Mouse (Mus musculus) CD4-positive naive resting alpha-beta T cell, adult 57 days (primary cell): ENCODE measurements around the gene Atg9a. TPM values are rescaled to one million over a fixed set of nuclear protein-coding genes. Genes with fewer than 3 reads are reported as not detected.

ENCODE experiments used
- total RNA-seq: library from RNA; stranded (reverse); gene quantifications from one replicate; pipeline ENCODE4 v1.2.4, GENCODE M21; 2023

Atg9a gene
- total RNA-seq = 38.5 TPM

GRCm38 (mm10) chr1:75191622-75192402 lies at the start of gene Atg9a, which contains the start of gene Ankzf1:
Gene Atg9a, minus strand, starts transcription at chr1:75192196.
Gene Ankzf1, plus strand, starts transcription at chr1:75192151.

GRCm38 (mm10) chr1:75236117-75237050 lies 44.4 kb upstream of the Atg9a start, which contains the start of gene Dnajb2:
Gene Dnajb2, plus strand, starts transcription at chr1:75236406.

DNA sequence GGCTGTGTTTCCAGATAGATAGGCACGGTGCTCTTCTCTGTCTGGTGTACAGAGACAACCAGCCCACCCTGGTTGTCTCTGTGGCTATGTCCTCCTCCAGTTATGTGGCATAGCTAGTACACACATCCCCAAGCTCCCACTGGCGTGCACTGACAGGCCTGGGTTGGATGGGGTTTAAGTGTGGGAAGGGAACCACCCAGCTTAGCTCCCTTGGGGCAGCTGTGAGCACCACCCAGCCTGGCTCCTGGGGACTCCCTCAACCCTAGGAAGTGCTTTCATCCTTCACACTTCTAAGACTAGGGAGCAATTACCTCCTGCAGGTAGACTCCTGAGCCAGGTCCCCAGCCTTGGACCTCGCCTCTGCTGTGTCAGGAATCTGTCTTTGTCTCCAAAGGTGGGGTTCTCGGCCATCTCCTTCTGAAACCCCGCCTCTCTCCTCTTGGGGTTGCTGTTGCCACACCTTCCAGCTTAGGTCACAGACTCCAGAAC lies 39.7 kb upstream of the Atg9a start, which contains the start of gene A630095N17Rik:
Gene A630095N17Rik (minus strand): TSS at position 439 of the 489 bp plus-strand sequence.

DNA sequence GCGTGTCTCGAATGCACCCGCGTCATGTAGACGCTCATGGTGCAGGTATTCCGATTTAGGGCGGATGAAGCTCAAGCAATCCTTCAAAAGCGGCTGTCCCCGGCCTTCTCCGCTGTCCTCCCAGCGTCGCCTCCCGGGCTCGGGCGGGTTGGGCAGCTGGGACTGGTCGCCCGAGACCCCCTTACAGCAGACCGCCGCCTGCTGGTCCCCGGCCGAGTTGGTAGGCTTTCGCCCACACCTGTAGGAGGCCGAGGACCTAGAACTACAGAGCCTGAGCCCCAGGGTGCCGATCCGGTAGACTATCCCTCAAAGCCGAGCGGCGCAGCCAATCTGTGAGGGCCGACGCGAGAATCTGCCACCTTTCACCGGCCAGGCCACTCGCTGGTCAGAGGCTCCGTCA lies 27.5 kb upstream of the Atg9a start, which contains the start of gene Tuba4a:
Gene Tuba4a (minus strand): TSS at position 335 of the 400 bp plus-strand sequence.

DNA sequence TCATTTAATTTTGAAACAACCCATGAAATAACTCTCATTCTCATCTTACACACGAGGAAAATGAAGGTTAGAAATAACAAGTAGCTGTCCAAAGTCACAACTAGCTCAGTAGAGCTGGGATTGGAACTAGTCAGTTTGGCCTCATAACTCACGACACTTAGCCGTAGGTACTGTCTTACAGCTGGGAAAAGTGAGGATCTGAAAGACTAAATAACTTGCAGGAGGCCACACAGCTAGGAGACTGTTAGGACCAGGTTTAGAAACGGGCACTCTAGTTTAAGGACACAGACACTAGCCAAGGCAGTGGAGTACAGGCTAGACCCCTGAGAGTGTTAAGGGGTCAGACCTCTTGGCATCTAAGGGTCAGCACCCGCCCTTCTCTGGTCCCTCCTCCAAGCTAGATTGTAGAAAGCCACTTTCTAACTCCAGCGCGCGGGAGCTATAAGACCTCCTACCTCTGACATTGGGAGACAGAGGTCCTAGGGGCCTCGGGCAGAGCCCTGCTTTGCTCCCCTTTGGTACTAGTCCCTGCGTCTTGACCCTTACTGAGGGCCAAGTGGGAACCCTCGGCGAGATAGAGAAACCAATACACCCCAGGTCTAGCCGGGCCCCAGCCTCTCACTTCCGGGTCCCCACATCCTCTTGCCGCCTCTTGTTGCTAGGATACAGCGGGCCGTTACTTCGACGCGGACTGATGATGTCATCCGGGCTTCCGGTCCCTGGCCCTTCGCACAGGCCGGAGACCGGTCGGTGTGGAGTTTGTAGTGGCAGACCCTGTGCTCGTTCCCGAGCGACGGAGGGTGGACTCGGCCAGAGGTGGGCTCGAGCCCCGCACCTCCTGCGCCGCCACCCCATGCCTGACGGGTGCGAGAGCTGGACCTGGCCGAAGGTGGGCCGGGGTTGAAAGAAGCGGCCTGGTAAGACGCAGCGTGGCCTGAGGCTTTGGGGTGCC lies 18.4 kb upstream of the Atg9a start, which contains the start of the genes Glb1l and Stk16:
Gene Glb1l (minus strand): TSS at position 678 of the 952 bp plus-strand sequence.
Gene Stk16 (plus strand): TSS at position 703 of the 952 bp plus-strand sequence.

GRCm38 (mm10) chr1:75180105-75180590 lies 11.8 kb downstream of the Atg9a start, which contains the start of gene Abcb6:
Gene Abcb6, minus strand, starts transcription at chr1:75180392.

DNA sequence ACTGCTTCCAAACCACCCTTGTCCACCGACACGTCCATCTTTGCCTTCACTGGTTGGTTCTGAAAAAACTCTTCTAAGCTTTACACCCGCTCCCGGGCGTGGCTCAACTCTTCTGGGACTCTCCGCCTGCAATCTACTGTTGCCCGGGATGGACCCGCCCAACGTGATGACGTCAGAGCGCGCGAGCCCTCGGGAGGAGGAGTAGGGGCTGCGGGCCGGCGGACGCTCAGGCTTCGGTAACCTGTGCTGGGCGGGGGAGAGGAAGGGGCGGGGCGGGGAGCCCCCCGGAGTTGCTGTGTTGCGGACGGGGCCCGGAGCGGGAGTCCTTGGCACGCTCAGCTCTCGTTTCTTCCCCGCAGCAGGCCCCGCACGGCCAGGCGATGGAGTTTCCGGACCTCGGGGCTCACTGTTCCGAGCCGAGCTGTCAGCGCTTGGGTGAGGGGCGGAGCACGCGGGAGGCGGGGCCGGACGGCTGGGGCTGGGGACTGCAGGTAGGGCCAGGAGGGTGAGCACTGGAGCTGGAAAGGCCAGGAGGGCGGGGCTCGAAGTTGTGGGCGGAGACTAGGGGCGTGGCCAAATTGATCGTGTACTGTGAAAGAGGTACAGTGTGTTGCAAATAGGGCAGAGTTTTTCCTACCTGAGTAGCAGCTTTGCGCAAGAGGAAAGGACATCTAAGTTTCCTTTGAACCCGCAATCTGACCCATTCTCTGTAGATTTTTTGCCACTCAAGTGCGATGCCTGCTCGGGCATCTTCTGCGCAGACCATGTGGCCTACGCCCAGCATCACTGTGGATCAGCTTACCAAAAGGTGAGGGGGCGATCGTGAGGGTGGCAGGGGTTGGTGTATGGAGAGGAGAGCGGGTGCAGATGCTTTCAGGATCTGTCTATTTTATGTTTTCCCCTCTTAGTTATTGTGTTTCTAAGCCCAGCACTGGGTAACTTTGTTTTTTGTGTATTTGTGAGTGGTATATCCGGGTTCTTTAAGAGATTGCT lies 23.2 kb downstream of the Atg9a start, which contains the start of gene Zfand2b:
Gene Zfand2b (plus strand): TSS at position 175 of the 993 bp plus-strand sequence.

DNA sequence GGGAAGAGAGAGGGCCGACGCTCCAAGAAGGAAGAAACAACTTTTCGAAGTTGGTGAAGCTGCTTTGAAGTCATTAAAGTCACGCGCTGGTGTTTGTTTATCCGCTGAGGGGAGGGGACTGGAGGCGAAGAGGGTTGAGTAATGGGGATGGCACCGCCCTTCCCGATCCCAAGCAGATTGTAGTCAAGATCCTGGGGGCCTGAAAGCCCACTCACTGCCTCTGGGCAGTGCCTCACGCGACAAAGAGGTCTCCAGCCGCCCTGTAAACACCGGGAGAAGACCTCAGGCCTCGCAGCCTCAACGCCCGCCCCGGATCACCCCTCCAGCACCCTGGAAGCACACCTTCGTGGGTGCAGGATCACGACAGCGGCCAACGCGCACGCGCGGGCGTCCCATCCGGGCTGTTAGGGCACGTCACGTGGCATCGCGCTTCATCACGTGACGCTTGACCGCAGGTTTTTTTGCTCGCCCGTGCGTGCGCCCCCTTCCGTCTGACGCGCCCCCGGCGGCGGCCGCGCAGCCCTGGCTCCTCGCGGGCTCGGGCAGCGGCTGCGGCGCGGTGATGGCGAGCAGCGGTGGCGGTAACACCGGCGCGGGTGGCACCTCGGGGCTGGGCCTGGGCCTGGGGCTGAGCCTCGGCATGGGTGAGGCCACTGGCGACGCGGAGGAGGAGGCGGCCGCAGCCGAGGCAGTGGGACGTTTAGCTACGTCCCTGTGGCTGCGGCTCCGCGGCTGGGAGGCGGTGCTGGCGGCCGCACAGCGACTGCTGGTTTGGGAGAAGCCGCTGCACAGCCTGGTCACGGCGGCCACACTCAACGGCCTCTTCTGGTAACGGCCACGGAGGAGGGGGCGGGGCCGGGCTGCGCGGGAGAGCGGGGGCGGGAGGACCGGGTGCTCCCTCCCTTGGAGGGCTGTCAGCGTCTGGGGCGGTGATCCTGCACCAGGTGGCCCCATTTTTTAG lies 49.4 kb downstream of the Atg9a start, which contains the start of the genes Cnppd1 and Retreg2:
Gene Cnppd1 (minus strand): TSS at position 411 of the 961 bp plus-strand sequence.
Gene Retreg2 (plus strand): TSS at position 478 of the 961 bp plus-strand sequence.

GRCm38 (mm10) chr1:75133421-75134207 lies 58.4 kb downstream of the Atg9a start, which contains the start of gene Slc23a3:
Gene Slc23a3, minus strand, starts transcription at chr1:75133890.

Other genes with a start within 250 kb of the Atg9a start
- gene Ihh, start 240.5 kb downstream of the Atg9a start, total RNA-seq = 0.24 TPM
- 4.0 TPM for gene Nhej1, start 67.0 kb downstream of the Atg9a start, total RNA-seq
- 3.0 TPM for gene Slc23a3, start 58.3 kb downstream of the Atg9a start, total RNA-seq
- 128 TPM for gene Cnppd1, start 49.5 kb downstream of the Atg9a start, total RNA-seq
- 87.9 TPM for gene Retreg2, start 49.4 kb downstream of the Atg9a start, total RNA-seq
- 42.9 TPM for gene Zfand2b, start 23.6 kb downstream of the Atg9a start, total RNA-seq
- 3.8 TPM for gene Abcb6, start 11.8 kb downstream of the Atg9a start, total RNA-seq
- gene Ankzf1, start within 50 bp of the Atg9a start, total RNA-seq = 27.2 TPM
- 7.8 TPM for gene Glb1l, start 18.6 kb upstream of the Atg9a start, total RNA-seq
- gene Stk16, start 18.6 kb upstream of the Atg9a start, total RNA-seq = 74.9 TPM
- gene Tuba4a, start 27.7 kb upstream of the Atg9a start, total RNA-seq = 192 TPM
- not detected for gene A630095N17Rik, start 39.9 kb upstream of the Atg9a start, total RNA-seq
- 57.5 TPM for gene Dnajb2, start 44.2 kb upstream of the Atg9a start, total RNA-seq
- gene Ptprn, start 72.3 kb upstream of the Atg9a start, total RNA-seq = 0.53 TPM
- gene Resp18, start 86.2 kb upstream of the Atg9a start, total RNA-seq = not detected
- 33.5 TPM for gene Dnpep, start 125.8 kb upstream of the Atg9a start, total RNA-seq
- gene Des, start 168.1 kb upstream of the Atg9a start, total RNA-seq = 0.38 TPM
- gene Speg, start 183.1 kb upstream of the Atg9a start, total RNA-seq = 0.41 TPM
- gene Gmppa, start 243.7 kb upstream of the Atg9a start, total RNA-seq = 60.7 TPM